Mouse (Mus musculus) thymus, postnatal 10 days (tissue): ENCODE results near the gene Gm20716.
A peak's percentile ranks its signal among the peaks of the same experiment; 100 is the strongest.

ENCODE experiments used
- DNase-seq, 2 experiments: peaks; one replicate each; pipeline ENCODE4 v3.0.0; 2021; ENCODE audit warnings: low spot score in 2 of 2

Gene Gm20716

GRCm38 (mm10) chr2:168229116-168230025 lies 793 bp downstream of the Gm20716 start:
- DNase-seq = peak; percentile 7 to 9

DNA sequence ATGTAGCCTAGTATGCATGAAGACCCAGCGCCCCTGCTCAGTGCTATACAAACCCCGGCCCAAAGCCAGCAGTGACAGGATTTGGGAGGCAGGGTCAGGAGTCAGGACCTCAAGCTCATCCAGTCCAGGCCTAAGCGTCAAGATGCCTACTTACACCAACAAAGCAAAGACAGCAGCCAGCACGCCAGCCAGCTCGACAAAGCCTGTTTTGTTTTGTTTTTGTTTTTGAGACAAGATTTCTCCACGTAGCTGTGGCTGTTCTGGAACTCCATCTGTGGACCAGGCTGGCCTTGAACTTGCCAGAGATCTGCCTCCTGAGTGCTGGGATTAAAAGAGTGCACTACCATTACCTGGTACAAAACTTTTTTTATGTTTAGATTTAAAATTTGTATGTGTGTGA lies 6.8 kb downstream of the Gm20716 start:
- no peak for DNase-seq

- no peak for DNase-seq
Measured at GRCm38 (mm10) chr2:168213788-168214397, 16.3 kb downstream of the Gm20716 start.

DNA sequence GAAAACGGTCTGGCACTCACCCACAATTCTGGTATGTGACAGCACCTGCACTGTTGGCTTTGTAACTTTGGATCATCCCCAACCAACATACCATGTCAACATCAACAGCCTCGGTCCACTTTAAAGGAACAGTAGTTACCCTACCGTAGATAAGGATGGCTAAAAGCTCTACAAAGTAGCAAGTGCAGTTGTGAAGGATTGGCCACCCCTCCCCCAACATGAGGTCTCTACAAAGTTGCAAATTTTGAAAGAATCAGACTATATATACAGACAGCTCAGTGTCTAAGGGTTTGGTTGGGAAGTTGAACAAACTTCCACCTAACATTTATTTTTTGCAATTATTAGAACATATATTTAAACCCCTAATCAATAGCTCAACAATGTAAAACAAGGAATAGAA lies 22.3 kb downstream of the Gm20716 start:
- DNase-seq = peak in 1 of 2 experiments; percentile 4

DNA sequence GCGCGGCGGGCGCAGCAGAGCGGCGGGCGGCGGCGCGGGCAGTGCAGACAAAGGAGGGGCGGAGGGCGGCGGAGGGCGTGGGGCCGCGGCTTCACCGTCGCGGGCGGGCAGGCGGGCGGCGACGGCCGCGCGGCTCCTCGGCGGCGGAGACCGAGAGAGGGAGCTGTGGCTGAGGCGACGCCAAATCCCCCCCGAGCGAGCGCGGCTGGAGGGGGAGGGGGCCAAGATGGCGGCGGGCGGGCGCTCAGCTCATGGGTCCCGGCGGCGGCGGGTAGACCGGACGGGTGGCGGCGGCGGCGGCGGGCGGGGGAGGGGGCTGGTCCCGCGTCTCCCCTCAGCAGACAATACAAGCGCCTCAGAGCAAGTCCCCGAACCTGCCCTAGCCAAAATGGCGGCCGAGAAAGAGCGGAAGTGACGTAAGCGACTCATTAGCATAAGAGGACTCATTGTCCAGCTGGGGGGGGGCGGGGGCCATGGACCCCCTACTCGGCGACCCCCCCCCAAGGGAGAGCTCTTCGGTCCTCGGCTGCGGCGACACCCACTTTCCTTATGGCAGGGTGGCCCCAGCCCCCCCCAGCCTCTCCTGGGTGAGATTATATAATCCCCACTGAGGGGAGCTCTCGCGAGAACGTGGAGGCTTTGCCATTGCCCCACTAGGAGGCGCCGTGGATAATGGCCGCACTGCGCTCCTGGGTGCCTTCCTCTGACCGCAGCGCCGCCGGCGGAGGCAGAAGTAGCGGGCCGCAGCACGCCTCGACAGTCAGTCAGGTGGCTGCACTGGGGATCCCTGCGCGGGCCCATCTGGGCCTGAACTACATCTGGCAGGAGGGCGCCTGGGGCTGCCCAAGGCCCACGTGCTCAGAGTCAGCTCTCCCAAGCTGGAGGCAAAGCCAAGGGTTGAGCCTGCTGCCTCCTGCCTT lies 23.2 kb downstream of the Gm20716 start, which contains the start of gene Adnp:
TSS of gene Adnp (minus strand) at position 388 of the 920 bp plus-strand sequence.
- peak; percentile 97 to 98 for DNase-seq

DNA sequence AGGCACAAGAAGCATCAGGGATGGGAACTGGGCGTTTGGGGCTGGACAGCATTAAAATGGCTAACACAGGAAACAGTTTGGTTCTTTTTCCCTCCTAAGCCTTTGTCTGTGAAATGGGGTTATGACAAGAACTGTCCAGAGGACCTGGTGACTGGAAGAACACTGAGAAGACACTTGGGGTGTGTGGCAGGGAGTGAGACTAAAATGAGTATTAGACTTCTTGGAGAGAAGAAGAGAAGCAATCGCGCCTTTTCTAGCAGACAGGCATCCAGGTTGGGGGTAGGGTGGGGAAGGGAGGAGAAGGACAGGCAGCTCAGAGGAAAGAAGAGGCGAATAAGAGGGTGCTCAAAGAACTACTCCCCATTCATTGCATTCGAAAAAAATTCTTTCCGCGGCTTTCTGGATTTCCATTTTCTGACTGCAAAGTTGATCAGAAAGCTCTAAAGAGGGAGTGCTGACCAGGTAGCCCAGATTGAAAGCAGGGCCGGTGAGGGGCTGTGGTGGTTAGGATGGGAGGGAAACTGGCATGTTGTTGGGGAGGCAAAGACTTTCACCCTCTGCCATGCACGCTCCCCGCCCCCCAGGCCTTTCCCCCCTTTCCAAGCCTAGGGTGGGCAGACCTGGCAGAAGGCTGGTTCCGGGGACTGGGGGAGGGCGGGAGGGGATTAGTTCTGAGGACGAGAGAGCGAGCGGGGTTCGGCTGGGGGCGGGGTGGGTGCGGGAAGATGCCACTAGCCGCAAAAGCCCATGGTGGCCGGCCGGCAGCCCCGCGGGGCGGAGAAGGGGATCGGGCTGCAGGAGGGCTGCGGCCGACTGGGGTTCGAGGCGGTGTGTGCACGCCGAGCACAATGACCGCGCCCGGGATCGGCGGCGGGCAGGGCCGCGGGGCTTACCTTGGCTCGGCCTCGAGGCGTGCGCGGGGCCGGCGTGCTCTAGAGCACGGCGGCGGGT lies 24.2 kb downstream of the Gm20716 start:
- peak; percentile 30 to 38 for DNase-seq

DNA sequence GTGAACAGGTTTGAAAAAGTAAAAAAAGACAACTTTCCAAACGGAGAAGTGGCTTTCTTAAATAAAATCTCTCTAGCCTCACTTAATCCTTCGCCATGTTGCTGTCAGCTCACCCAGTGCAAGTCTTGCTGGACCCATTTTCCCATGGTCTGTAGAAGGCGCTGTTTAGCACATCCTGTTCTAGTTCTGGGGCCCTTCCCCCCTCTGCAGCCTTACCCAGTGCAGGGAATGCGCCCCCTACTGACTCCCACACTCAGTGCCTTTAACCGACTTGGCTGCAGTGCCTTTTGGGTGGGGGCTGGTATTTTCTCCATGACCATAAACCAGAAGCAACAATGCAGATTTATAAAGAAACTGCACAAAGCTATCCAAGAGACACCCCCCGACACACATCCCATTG lies 24.9 kb downstream of the Gm20716 start:
- DNase-seq = peak; percentile 85 to 95

GRCm38 (mm10) chr2:168204476-168204999 lies 25.6 kb downstream of the Gm20716 start:
- no peak for DNase-seq

GRCm38 (mm10) chr2:168200014-168200691 lies 30.0 kb downstream of the Gm20716 start:
- no peak for DNase-seq

DNA sequence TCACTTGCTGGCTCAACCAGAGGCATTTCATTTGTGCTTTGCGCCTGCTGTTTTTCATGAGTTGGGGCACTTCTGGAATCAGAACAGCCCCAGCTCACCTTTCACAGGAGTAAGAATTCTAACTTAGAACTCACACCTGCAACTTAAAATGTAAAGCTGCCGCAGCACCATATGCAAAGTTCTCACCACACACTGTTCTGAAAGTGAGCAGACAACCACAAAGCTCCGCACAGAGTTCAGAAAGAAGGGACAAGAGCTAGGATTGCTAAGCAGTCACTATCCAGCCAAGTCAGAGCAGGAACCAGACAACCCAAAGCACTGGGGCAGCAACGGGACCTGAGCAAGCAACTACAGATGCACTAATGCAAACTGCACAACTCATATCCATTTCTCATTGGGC lies 30.7 kb downstream of the Gm20716 start:
- no peak for DNase-seq

DNA sequence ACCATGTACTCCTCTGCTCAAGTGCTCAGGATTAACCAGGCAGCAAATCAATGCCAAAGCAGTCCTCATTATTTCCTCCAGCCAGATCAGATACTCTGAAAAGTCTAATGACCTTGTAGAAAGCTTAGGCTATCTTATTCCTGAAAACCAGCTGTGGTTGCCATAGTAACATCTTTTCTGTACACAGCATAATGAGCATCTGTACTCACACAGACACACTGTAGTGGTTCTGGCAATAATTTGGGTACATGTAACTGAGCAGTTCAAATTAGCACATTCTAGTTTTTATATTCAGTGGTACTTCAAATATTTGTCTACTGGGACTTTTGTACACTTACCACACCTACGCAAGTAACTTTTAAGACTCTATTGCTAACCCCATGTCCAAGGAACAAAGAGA lies 31.7 kb downstream of the Gm20716 start:
- no peak for DNase-seq

- no peak for DNase-seq
Measured at GRCm38 (mm10) chr2:168195721-168196120, 34.4 kb downstream of the Gm20716 start.

- DNase-seq = no peak
Measured at GRCm38 (mm10) chr2:168193685-168194084, 36.5 kb downstream of the Gm20716 start.

DNA sequence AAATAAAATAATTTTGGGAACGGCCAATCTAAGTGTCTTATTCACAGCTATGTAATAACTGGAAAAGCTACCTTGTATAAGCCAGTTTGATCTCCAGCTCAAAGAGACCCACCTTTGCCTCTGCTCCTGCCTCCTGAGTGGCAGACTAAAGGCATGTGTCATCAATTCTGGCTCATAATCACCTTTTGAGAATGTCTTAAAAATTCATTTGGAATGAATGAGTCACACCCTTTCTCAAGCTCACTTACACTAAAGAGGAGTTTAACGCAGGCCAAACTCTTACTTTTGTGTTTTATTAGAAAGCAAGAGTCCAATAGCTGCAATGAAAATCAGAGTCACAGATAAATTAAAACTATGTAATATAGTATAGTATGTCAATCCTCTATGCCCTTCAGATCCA lies 38.3 kb downstream of the Gm20716 start:
- DNase-seq = no peak

GRCm38 (mm10) chr2:168175946-168176345 lies 54.2 kb downstream of the Gm20716 start:
- DNase-seq = no peak

GRCm38 (mm10) chr2:168170167-168170685 lies 59.9 kb downstream of the Gm20716 start:
- DNase-seq = peak in 1 of 2 experiments; percentile 17

GRCm38 (mm10) chr2:168169800-168170113 lies 60.4 kb downstream of the Gm20716 start:
- DNase-seq = no peak

DNA sequence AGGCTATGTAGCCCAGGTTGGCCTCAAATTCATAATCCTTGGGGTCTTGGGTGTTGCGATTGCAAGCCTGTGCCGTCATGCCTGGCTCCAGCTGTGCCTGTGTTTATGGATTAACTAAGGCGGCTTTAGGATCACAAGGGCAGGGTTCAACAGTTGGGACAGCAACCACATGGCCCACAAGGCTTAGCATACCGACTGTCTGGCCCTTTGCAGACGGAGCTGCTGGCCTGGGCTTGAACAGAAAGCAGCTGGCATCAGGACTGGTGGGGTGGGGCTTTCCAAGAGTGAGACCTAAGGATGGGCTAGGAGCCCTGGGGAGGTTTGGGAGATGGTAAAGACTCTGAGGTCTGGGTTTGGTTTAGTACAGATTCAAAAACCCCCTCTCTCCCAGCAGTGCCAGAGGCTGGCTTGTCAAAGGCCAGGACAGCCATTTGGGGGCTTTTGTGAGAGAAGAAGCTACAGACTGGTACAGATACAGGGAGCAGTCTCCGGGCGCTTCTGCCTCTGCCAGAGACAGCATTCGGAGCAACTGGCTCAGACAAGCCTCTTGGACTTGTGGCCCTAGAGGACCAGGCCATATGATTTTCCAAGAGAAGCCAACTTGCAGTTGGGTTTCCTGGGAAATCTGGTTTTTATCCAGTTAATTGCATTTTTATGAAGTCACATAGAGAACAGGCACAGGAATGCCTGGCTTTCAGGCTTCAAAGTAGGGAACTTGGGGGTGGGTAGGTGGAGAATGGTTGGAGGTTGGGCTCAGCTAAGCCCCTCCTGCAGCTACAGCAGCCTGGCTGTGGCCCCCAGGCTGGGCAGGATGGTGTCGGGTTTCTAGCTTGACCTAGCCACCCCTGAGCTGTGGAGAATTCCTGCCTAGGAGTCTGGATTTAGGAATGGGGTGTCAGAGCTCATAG lies 61.0 kb downstream of the Gm20716 start:
- DNase-seq = no peak

GRCm38 (mm10) chr2:168167781-168168180 lies 62.4 kb downstream of the Gm20716 start:
- no peak for DNase-seq
